10 mouse cellular contexts compared by ENCODE assay signal in the genomic region with DNA sequence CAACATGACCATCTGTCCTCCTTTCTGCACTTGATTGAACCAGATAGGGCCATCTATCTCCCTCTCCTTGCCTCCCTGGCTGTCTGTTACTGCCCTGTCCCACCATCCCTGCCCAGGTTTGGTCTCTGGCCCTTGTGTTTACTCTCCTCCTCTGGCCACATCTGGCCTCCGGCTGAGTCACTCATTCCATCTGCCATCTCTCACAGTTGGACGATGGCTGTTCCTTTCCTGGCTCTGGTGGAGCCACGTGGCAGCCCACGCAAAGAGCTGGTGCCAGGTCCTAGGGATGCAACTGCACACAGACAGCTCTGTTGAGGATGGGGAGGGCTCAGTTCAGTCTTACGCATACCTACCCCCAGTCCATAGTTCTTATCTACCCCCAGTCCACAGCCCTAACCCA.
DNase-seq lines count a peak whose midpoint lies in the region; ATAC-seq lines count a peak whose summit lies in the region.
"Had no signal": no experiment of that assay in that cellular context is flagged by ENCODE, and none has a peak within 500 bp of the region (broad histone marks: within the 10 kb centered on the region; RNA-seq: fewer than 3 reads in every experiment).

No protein-coding gene starts in this region.

- DNase-seq in adrenal gland, adult (ENCODE audit: inconsistent age in 2 of 2, low spot score in 1 of 2): peak; percentile 11 to 38
- no peak for DNase-seq in adrenal gland, postnatal 10 days
- peak; percentile 86 to 90 for DNase-seq in left cerebral cortex, adult 18-20 months (ENCODE audit: low spot score in 2 of 2)
- DNase-seq in left cerebral cortex, postnatal 4 days: no peak
- DNase-seq in layer of hippocampus, adult 9-11 months: peak; percentile 88
- peak; percentile 80 for DNase-seq in right cerebral cortex, postnatal 25 days
- no peak for DNase-seq in gastrocnemius, postnatal 14 days
- DNase-seq: kidney, adult 18-20 months; lung, embryonic 14.5 days had no signal

- no peak for ATAC-seq in erythroblast, adult 5-6 weeks (replicated peaks; ENCODE audit: low FRiP score, poor library complexity, severe bottlenecking)

- intact Hi-C loops in left cerebral cortex, postnatal 4 days (cut with DNase I): no loop called here
- intact Hi-C loops in gastrocnemius, postnatal 14 days (cut with DNase I; ENCODE audit: low total_unique reads): no loop called here

Comparison
In these comparisons a context has a peak if more than half of its experiments do, and no peak if none do; other contexts are left out.
1. DNase-seq: peak in adrenal gland, adult (2 of 2), left cerebral cortex, adult 18-20 months (2 of 2), layer of hippocampus, adult 9-11 months (single experiment) and right cerebral cortex, postnatal 25 days (single experiment); none in adrenal gland, postnatal 10 days (single experiment), left cerebral cortex, postnatal 4 days (single experiment) and gastrocnemius, postnatal 14 days (single experiment).